Mouse (Mus musculus): ENCODE data around the gene Mob3a.

DNA sequence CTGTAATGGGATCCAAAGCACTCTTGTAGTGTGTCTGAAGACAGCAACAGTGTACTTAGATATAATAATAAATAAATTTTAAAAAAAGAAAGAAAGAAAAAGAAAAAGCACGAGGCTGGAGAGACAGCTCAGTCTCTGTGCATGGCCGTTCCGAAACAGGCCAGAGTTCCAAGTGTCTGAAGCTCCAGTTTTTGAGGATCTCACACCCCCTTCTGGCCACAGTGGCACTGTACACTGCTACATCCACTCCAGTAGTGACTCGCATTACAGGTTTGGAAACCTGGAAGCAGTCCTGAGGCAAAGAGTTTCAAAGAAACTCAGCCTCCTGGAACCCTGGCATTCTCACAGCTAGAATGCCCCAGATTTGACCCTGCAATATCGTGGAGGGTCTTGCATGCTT is 13.9 kb downstream of the Mob3a start:
- TF ChIP-seq CTCF (IDR thresholded peaks at IDR 0.05; ENCODE audit: control insufficient read depth, insufficient read depth, insufficient read length) (peak; percentile 36), MYOD1 (IDR thresholded peaks at IDR 0.05; ENCODE audit: control insufficient read depth, insufficient read length, low read depth) (no peak), USF1 (IDR thresholded peaks at IDR 0.05; ENCODE audit: low read depth) (no peak), CEBPB (IDR thresholded peaks at IDR 0.05; ENCODE audit: low read depth) (no peak), MAX (IDR thresholded peaks at IDR 0.05) (no peak)

Measured in C2C12 (cell line).